Mouse (Mus musculus) layer of hippocampus, adult 8-10 months (tissue): Measurements from ENCODE around the gene Cep57l1. TPM values are rescaled to one million over a fixed set of nuclear protein-coding genes. Genes with fewer than 3 reads are reported as not detected.

Source experiments
- DNase-seq, 2 experiments: peaks; one replicate each; pipeline ENCODE4 v3.0.0; 2022; ENCODE audit warnings: low spot score in 2 of 2
- microRNA-seq, 2 experiments: library from miRNA; unstranded; fragments of <30 nt; microRNA quantifications; one replicate each; pipeline ENCODE4 v1.2.0; 2022
- total RNA-seq, 4 experiments: library from RNA; stranded (reverse); gene quantifications; 2 replicates each; pipeline ENCODE4 v1.2.4; 2022

Cep57l1 gene
- total RNA-seq, 4 experiments from 2014 or later = 6.3 to 11.6 (median 9.2) TPM

DNA sequence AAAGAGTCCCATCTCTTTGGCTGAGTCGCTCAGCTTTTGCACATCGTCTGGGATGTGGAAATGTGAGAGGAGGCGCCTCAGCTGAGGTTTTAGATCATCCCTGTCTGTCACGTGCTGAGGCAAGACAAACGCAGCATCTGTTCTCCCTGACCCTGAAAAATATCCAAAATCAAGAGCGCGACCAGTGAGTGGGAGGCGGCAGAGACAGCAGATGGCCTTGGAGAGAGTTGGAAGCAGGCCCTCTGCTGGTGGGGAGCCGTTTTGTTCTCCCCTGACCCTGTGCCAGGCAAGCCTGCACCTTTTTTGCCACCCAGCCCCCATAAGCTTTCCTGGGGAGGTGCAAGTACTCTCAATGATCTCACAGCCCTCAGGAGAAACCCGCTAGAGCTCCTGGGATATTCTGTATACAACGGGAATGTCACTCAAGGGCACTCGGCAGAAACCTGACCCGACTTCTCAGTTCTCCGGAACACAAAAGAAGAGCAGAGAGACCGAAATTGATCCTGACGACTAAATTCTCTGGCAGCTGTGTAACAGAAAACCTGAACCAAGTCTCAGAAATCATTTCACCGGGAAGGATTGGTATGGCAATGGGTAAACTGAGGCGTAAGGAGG is 130.8 kb downstream of the Cep57l1 start:
- DNase-seq = peak; percentile 69 to 75

DNA sequence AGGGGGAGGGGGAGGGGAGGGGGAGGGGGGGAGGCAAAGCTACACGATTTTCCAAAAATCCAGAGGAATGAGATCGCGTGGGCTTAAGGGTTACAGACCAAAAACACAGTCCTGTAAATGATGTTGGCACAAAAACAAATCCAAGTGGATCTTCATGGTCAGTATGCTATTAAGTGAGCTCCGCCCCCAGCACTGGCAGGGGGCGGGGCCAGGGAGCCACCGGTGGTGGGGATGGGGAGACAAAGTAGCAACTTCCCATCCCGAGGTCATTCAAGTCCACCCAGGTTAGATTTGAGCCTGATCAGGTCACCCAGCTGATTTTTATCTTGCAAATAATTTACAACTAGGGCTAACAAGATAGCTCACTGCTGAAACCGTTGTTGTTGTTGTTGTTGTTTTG is 132.3 kb downstream of the Cep57l1 start:
- no peak for DNase-seq

DNA sequence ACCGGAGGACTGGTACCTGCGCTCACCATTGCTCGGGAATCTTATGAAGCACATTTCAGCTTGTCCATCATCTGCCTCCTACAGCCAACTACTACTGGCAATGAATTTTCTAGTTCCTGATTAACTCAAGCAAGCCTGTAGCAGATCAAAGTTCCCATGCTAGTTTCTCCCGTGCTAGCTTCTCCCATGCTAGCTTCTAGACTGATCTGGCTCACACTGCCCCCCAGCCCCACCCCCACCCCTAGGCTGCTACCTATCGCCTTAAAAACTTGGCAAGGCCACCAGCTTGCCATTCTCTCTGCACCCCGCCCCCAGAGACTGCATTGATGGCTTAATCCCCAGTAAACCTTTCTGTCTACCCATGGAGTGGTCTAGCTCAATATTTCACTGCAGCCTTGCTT is 133.0 kb downstream of the Cep57l1 start:
- no peak for DNase-seq

DNA sequence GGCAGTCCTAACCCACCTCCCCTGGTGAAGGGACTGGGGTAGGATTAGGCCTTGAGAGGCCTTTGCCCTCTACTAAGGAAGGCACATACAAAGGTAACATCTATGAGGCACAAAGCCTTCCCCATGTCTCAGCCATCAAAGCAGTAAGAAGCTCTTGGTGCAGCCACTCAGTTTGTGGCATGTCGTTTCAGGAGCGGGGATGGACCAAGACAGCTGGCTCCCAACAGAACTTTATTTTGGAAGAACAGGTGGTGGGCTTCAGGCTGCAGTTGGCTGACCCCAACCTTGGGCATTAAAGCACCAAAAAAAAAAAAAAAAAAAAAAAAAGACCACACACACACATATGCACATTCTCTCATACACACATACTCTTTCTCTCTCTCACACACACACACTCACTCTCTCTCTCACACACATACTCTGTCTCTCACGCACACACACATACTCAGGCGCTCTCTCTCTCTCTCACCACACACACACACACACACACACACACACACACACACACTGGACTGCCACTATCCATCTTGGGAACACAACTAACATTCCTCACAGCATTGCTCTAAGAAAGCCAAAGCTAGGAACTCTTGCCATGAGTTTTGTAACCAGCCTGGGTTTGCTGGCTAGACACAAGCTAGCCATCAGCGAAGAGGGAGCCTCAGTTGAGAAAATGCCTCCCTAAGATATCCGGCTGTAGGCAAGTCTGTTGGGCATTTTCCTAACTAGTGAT is 133.7 kb downstream of the Cep57l1 start:
- DNase-seq = no peak

DNA sequence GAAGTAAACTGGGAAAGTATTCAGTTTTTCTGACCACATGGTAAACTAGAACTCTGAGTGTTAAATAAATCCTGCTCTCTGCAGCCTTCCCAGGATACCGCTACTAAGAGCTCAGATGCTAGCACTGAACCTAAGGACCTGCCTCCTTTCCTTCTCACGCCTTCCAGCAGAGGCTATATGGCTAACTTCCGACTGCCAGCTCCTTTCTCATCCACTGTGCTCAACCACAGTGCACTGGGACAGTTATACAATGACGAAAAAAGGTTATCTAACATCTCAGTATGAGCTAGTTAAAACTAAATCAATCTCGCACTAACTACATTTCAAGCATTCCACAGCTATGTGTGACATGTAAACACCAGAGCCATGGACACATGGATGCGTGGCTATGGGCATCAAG is 134.4 kb downstream of the Cep57l1 start:
- no peak for DNase-seq

DNA sequence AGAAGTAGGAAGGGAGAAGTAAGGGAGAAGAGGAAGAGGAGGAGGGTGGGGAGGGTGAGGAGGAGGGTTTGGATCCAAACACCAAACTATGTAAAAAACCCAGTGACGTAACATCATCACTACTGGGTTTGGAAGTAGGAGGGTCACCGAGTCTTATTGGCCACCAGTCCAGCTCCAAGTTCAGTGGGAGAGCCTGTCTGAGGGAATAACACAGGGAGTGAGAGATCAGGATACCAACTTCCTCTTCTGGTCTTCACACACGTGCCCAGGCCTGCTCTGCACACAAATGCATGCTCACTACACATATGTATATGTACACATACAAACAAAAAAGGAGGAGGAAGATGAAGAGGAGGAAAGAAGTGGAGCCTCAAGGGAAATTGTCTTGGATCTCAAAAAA is 135.3 kb downstream of the Cep57l1 start:
- DNase-seq = no peak

DNA sequence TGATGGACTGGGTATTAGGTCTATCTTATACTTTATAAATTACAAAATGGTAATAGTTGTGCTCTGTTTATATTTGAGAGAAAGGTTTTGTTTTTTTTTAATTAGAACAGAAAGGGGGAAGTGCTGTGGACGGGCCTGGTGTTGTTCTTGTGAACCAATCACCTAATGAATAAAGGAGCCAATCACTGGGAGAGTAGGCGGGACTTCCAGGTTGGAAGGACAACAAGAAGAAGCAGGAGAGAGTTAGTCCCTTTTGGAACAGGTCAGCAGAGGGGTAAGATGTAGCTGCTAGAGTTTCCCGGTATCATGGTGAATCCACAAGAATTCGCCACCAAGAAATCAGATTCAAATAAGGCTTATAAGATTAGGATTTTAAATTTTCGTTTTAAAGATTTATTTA is 139.5 kb downstream of the Cep57l1 start:
- no peak for DNase-seq

Small RNAs within 50 kb of the gene (microRNA-seq; reads per million reads assigned to microRNA genes)
- gene Mir3473b = 0 reads per million in 2 experiments

Other genes with a start within 250 kb of the Cep57l1 start
- gene Ccdc162, start 93.2 kb downstream of the Cep57l1 start, total RNA-seq = 1 to 10 TPM; 1.1 to 2.8 (median 2.0) TPM
- 10 to 100 TPM; 44.0 to 53.3 (median 45.2) TPM for gene Sesn1, start 64 bp upstream of the Cep57l1 start, total RNA-seq
- gene Armc2, start 208.6 kb upstream of the Cep57l1 start, total RNA-seq = 10 to 100 TPM in 2 of 4 experiments, 1 to 10 TPM in 2; 8.9 to 12.7 (median 9.7) TPM